Mouse (Mus musculus) ES-Bruce4 (cell line): ENCODE data around the gene Rag1.

Experiments used
- CTCF ChIP-seq: IDR thresholded peaks from one replicate; pipeline ENCODE4 v1.8.1; 2011; ENCODE audit warnings: low read depth, low read length
- EP300 ChIP-seq: IDR thresholded peaks from 2 replicates; pipeline ENCODE4 v1.6.1; 2011; ENCODE audit warnings: low read depth, low read length; ENCODE audit not compliant: insufficient read depth
- POLR2A ChIP-seq: IDR thresholded peaks from one replicate; pipeline ENCODE4 v1.8.1; 2011; ENCODE audit warnings: low read length; ENCODE audit not compliant: insufficient read depth

GRCm38 (mm10) chr2:101627227-101627626 is 22.1 kb downstream of the Rag1 start:
- no peak for TF ChIP-seq POLR2A
- TF ChIP-seq CTCF = no peak
- no peak for TF ChIP-seq EP300
